Mouse (Mus musculus) kidney, postnatal 0 days (tissue): Measurements from ENCODE around the gene Hoxd8. TPM values are rescaled to one million over a fixed set of nuclear protein-coding genes. Genes with fewer than 3 reads are reported as not detected.

Experiments used
- ATAC-seq: fragments of 200-750 bp; cut with Nextera tagmentation; replicated peaks from 2 replicates; pipeline ENCODE4 v1.8.0; 2017; ENCODE audit warnings: low read depth, moderate number of reproducible peaks, moderate TSS enrichment, moderate library complexity; ENCODE audit not compliant: low FRiP score
- DNase-seq: peaks from one replicate; pipeline ENCODE4 v3.0.0-alpha.2; 2016; ENCODE audit warnings: low spot score
- H3K27ac ChIP-seq: fragments of 300-500 bp; sonication (generic); 2 replicates; pipeline ENCODE4 v1.5.1; 2014; ENCODE audit warnings: mild to moderate bottlenecking
- H3K27me3 ChIP-seq: fragments of 300-500 bp; sonication (generic); 2 replicates; pipeline ENCODE4 v1.6.1; 2014; ENCODE audit warnings: low read length, mixed read lengths; ENCODE audit not compliant: insufficient read depth
- H3K36me3 ChIP-seq: fragments of 300-500 bp; sonication (generic); 2 replicates; pipeline ENCODE4 v1.6.1; 2014; ENCODE audit warnings: low read length, mixed read lengths; ENCODE audit not compliant: insufficient read depth
- H3K4me1 ChIP-seq: fragments of 300-500 bp; sonication (generic); replicated peaks from 2 replicates; pipeline ENCODE4 v1.6.1; 2014; ENCODE audit warnings: antibody characterized with exemption, low read length, mixed read lengths; ENCODE audit not compliant: insufficient read depth
- H3K4me2 ChIP-seq: fragments of 300-500 bp; sonication (generic); 2 replicates; pipeline ENCODE4 v1.6.1; 2014; ENCODE audit warnings: mild to moderate bottlenecking, low read length, moderate library complexity, mixed read lengths
- H3K4me3 ChIP-seq: fragments of 300-500 bp; sonication (generic); replicated peaks from 2 replicates; pipeline ENCODE4 v1.5.1; 2014; ENCODE audit warnings: low read depth, low read length
- H3K9ac ChIP-seq: fragments of 300-500 bp; sonication (generic); 2 replicates; pipeline ENCODE4 v1.6.1; 2014; ENCODE audit warnings: low read depth, low read length
- H3K9me3 ChIP-seq: fragments of 300-500 bp; sonication (generic); replicated peaks from 2 replicates; pipeline ENCODE4 v1.6.1; 2016; ENCODE audit warnings: low read length, inconsistent platforms, mixed read lengths
- CTCF ChIP-seq: IDR thresholded peaks from 2 replicates; pipeline ENCODE4 v1.5.1; 2016; ENCODE audit warnings: antibody characterized with exemption, low read depth, mild to moderate bottlenecking, moderate library complexity
- WGBS: fragments of 180-500 bp; shearing (Covaris S2); extraction: QIAGEN DNeasy Blood & Tissue Kit; methylation state at CpG from one replicate; pipeline ENCODE4 v1.1.7; 2014; 5-methylcytosine and 5-hydroxymethylcytosine counted together
- polyA plus RNA-seq: library from polyadenylated mRNA; unstranded; fragments of >200 nt; fragmentation: Nextera tagmentation; extraction: Ambion mirVana; gene quantifications from 2 replicates; pipeline ENCODE4 v1.2.1, GENCODE M21; 2015

The Hoxd8 gene
- polyA plus RNA-seq, result 73.4 and 76.7 TPM in 2 replicates

GRCm38 (mm10) chr2:74704393-74704998 is at the start of gene Hoxd8:
Gene Hoxd8 (plus strand): TSS chr2:74704615.
- Histone ChIP-seq H3K27ac (peak within 1 kb of the TSS; percentile 100), H3K36me3 (no peaks in the 10 kb centered on the region), H3K9ac (peak within 1 kb of the TSS; percentile 100), H3K9me3 (no peaks in the 10 kb centered on the region), H3K4me1 (peaks cover 20% of the 10 kb centered on the region), H3K4me3 (peak within 1 kb of the TSS; percentile 89), H3K4me2 (peak within 1 kb of the TSS; percentile 81), H3K27me3 (no peaks in the 10 kb centered on the region)
- WGBS, result under 1% methylated on average over 36 of the region's 52 CpGs
- ATAC-seq (peak; percentile 68), DNase-seq (peak; percentile 89)
- no peak for TF ChIP-seq CTCF

GRCm38 (mm10) chr2:74654743-74655419 is 49.5 kb upstream of the Hoxd8 start:
- no peak overlapping the region for H3K4me2 ChIP-seq
- no peak overlapping the region for H3K9ac ChIP-seq
- WGBS, result 5% methylated on average over 20 of the region's 20 CpGs
- peaks cover 4% of the 10 kb centered on the region; the same call in 1 of the 2 replicates for H3K4me1 ChIP-seq
- DNase-seq (peak; percentile 0), ATAC-seq (peak; percentile 25)
- no peaks in the 10 kb centered on the region for H3K9me3 ChIP-seq
- H3K27ac ChIP-seq, result no peak overlapping the region
- H3K27me3 ChIP-seq, result peaks cover 70% of the 10 kb centered on the region
- no peak overlapping the region for H3K4me3 ChIP-seq
- no peaks in the 10 kb centered on the region for H3K36me3 ChIP-seq
- TF ChIP-seq CTCF, result no peak

GRCm38 (mm10) chr2:74655420-74655781 is 49.0 kb upstream of the Hoxd8 start:
- no peaks in the 10 kb centered on the region for H3K9me3 ChIP-seq
- peaks cover 4% of the 10 kb centered on the region; the same call in 1 of the 2 replicates for H3K4me1 ChIP-seq
- peak; percentile 45 for TF ChIP-seq CTCF
- under 1% methylated on average over 36 of the region's 47 CpGs for WGBS
- peaks cover 68% of the 10 kb centered on the region for H3K27me3 ChIP-seq
- ATAC-seq (peak; percentile 17; the same call in 1 of the 2 replicates), DNase-seq (peak; percentile 50)
- H3K9ac ChIP-seq, result no peak overlapping the region
- H3K4me2 ChIP-seq, result peak overlapping the region; percentile 39
- no peaks in the 10 kb centered on the region for H3K36me3 ChIP-seq
- no peak overlapping the region for H3K27ac ChIP-seq
- peak overlapping the region; percentile 19 for H3K4me3 ChIP-seq

DNA sequence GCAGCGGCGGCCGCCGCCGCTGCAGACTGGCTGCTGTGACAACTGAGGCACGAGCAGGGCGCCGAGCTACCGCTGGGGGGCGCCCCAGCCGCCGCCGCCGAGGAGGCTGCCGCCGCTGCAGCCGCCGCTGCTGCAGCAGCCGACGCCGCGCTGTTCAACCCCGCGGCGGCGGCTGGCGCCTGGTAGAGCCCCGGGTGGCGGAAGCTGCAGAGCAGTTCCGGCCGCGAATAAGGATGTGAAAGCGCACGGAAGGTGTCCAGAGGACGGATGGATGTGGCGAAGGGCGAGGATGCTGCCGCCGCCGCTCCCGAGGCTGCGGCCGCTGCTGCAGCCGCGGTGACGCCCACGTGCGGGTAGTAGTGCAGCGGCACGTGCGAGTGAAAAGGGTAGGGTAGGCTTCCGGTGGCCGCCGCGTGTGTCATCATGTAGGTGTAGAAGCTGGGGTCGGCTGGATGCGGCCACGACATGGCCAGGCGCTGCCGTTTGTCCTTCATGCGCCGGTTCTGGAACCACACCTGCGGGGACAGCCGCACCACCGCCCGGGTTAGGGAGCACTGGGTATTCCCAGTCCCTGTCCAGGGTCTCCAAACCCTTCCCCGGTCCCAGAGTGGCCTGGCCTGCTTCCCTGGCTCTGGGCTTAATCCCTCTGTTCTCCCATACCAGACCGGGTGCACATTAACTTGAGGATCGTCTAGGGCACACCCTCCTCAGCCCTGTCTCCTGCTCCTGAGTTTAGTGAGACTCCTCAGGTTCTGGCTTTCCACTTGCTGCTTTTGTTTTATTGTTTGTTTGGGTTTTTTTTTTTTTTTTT is 48.4 kb upstream of the Hoxd8 start:
- peaks cover 4% of the 10 kb centered on the region; the same call in 1 of the 2 replicates for H3K4me1 ChIP-seq
- H3K36me3 ChIP-seq, result no peaks in the 10 kb centered on the region
- ATAC-seq (peak; percentile 27; the same call in 1 of the 2 replicates), DNase-seq (peak; percentile 32)
- no peaks in the 10 kb centered on the region for H3K9me3 ChIP-seq
- no peak overlapping the region for H3K9ac ChIP-seq
- peaks cover 68% of the 10 kb centered on the region for H3K27me3 ChIP-seq
- TF ChIP-seq CTCF, result no peak
- H3K27ac ChIP-seq, result no peak overlapping the region
- under 1% methylated on average over 65 of the region's 69 CpGs for WGBS
- peak overlapping the region; percentile 39 for H3K4me2 ChIP-seq
- peak overlapping the region; percentile 19 for H3K4me3 ChIP-seq

GRCm38 (mm10) chr2:74656632-74657021 is 47.8 kb upstream of the Hoxd8 start:
- 5% methylated on average over 4 of the region's 4 CpGs for WGBS
- TF ChIP-seq CTCF, result no peak
- no peak for ATAC-seq
- Histone ChIP-seq H3K27me3 (peaks cover 67% of the 10 kb centered on the region), H3K9me3 (no peaks in the 10 kb centered on the region), H3K4me2 (no peak overlapping the region), H3K4me1 (peaks cover 4% of the 10 kb centered on the region; the same call in 1 of the 2 replicates), H3K9ac (no peak overlapping the region), H3K27ac (no peak overlapping the region), H3K36me3 (no peaks in the 10 kb centered on the region), H3K4me3 (no peak overlapping the region)
- peak; percentile 24 for DNase-seq
